Mouse (Mus musculus) R1 (cell line): ENCODE data around the gene Odf3.
"Not testable (repeated sequence)": the region's sequence is repeated elsewhere in the genome, so short reads cannot be mapped to it uniquely, and the experiment has no call there.

Experiments
- DNase-seq: peaks from one replicate; pipeline ENCODE4 v3.0.0-alpha.2; 2018; ENCODE audit warnings: low read depth, low spot score

Odf3 gene

DNA sequence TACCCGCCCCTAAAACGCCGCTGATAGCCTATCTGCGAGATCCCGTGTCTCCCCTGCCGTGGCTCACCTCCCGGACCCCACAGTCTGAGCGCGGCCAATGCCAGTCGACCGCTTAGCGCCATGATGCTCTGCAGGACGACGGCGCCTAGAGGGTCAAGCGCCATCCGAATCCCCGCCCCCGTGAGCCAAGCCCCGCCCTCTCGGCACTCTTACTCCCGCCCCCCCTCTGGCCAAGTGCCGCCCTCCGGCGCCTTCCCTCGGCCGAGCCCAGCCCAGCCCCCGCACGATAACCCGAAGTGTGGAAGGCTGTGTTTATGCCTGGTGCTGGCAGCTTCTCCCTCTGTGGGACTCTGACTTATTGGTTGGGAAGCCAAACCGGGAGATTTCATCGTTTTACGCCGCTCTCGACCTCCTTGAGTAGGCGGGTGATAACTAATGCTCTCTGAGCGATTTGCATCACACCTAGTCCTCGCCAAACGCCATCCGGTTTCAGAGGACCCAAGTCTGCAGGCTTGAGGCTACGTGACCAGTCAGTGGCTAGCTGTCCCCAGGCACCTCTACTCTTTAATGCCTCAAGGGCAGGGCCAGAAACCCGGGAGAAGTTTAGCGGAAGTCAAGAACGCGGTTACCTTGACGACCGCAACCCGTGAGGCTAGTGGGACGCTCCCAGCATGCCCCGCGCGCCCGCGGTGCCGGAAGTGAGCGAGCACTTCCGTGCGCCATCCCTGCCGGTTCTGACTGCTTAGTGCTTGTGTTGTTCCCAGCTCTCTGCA lies 34.3 kb downstream of the Odf3 start, which contains the start of the genes Psmd13 and Sirt3:
Gene Psmd13, plus strand, starts transcription at position 273 of the 773 bp plus-strand sequence.
Gene Sirt3, minus strand, starts transcription at position 614 of the 773 bp plus-strand sequence.
- DNase-seq, result peak; percentile 97

DNA sequence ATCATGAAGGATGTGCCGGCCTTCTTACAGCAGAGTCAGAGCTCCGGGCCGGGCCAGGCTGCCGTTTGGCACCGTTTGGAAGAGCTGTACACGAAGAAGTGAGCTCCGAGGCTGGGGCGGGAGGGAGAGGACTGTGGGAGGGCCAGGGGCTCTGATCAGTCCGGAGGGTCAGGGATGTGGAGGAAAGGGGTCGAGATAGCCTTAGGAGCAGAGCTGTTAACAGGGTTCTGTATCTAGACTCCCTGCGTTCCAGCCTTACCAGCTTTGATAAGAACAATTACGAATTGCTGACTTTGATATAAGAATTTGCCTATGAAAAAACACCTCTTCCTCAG lies 34.8 kb downstream of the Odf3 start:
- no peak for DNase-seq

DNA sequence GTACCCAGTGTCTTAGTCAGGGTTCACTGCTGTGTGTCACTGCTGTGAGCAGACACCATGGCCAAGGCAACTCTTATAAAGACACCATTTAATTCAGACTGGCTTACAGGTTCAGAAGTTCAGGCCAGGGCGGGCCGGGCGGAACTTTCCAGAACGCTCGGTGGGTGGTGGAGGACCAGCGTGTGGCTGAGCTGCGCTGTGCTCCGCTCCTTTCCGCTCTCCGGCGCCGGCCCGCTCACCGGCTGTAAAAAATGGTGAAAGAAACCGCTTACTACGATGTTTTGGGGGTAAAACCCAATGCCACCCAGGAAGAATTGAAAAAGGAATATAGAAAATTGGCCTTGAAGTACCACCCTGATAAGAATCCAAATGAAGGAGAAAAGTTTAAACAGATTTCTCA lies 43.0 kb downstream of the Odf3 start:
- not testable (repeated sequence) for DNase-seq

DNA sequence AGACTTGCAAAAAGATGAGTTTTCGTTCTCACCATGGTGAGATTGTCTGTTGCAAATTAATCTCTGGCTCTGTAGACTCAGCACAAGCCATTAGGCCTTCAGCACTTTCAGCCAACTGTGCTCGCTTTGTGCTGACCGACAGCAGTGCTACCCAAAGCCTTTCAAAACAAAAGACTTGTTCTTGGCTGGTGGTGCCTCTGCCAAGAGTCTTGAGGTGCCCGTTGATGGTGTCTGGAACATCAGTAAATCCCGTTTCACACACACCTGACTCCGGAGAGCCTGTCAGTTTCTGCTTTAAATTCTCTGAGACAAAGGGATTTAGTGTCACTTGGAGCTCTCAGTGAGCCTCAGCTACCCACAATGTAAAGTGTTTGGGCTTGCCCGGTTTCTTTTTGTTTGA lies 46.4 kb downstream of the Odf3 start:
- DNase-seq, result no peak

DNA sequence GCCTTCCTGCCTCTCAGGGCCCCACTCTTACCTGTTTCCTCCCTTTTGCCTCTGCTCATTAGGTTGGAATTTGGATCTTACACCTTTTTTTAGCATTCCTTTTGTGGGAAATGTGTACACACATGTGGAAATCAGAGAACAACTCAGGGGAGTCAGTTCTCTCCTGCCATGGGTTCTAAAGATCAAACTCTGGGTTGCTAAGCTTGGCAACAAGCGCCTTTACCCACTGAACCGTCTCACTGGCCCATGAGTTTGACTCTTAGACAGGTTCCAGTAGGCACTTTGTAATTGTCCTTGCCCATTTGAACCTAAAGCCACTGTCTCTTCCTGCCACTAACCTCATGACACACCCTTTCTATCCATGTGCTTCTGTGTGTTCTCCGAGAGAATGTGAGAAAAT lies 47.0 kb downstream of the Odf3 start:
- no peak for DNase-seq

DNA sequence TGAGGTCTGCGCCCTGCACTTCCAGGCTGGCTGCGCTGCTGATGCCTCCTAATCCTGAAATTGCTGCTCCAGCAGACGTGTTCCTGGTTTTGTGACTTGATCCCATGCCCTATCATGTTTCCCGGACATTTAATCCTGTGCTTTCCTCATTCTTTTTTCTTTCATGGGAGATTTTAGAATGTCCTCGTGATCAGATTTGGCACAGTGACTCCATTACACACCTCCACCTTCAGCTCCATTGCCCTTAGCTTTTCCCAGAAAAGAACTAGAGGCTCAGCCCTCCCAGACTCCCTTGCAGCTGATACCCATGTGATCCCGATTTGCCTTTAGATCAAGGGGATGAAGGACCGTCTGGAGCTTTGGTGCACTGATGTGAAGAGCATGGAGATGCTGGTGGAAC lies 50.3 kb downstream of the Odf3 start:
- no peak for DNase-seq

DNA sequence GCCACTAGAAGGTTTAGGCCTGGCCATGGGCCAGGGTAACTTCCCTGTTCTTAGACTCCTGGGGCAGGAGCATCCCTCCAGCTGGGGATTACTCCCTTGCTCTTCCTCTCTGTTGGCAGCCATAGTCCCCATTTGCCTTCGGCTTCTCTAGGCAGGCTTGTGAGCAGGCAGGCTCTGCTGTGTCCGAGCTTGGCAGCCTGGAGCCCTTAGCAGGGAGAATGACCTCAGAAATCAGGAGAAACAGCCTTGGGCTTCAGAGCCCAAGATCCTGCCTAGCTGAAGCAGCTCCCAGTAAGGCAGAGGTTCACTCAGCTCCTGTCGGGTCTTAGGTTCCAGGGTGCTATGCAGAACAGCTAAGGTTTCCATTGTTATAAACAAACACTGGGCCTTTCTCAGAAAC lies 51.5 kb downstream of the Odf3 start:
- DNase-seq, result no peak

DNA sequence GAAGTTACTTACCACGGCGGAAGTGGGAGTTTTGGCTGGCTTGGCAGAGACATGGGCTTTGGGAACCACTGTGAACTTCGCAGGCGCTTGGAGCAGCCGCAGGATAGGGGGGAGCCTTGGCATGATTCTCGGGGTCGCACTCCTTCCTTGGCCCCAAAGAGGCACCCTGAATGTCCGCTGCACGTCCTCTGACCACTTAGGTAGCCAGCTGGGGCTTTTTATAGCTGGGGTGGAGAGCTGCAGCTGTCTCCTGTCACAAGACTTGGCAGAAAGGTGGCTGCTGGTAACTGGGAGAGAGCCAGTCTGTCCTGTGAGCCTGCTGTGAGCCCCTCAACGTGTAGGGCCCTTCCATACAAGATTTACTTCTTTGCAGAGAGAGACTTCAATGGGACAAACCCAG lies 52.6 kb downstream of the Odf3 start, which contains the start of gene Cox8b:
Gene Cox8b, minus strand, starts transcription at position 227 of the 400 bp plus-strand sequence.
- no peak for DNase-seq
